ENCODE assay signal across 8 mouse cellular contexts in the genomic region with DNA sequence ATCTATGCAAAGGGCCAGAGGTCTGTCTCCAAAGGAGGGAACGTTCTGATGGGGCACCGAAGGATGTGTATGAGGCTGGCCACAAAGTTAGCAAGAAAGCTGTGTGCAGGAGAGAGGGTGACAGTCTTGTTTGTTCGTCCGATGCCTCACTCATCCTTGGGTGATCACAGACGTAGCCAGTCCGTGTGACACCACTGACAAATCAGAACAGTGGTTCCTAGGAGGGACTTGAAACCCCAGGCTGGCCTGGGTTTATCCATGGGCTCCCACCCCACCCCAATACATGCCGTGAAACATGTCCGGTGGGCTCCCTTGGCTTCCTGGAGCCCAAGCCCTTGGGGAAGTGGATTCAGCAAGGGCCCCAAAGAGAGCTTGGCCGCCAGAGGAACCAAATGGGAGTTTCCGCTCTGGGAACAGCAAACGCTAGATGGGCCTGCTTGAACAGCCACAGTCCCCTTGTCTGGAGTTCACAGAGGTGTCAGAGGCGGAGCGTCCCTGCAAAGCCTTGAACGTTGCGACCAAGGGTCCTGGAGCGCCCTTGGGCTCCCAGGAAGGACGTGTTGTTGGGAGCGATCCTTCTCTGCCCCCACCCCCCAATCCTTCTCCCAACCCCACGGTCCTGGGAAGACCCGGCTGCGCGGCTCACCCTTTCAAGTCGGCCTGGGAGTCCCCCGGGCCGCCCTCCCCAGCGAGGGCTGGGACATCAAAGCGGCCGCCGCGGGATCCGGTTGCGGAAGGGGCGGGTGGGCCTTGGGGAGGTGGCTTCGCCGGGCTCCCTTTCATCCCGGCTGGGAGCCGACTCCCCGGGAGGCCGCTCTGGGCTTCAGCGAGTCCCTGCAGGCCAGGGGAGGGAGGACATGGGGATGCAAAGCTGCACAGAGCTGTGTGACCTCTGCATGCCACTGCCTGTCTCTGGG. TPM values are rescaled to one million over a fixed set of nuclear protein-coding genes. Genes with fewer than 3 reads are reported as not detected.
DNase-seq lines count a peak whose midpoint lies in the region; ATAC-seq lines count a peak whose summit lies in the region.

No protein-coding gene starts in this region.

- DNase-seq in right cerebral cortex, postnatal 4 days = peak; percentile 39
- no peak for DNase-seq in right cerebral cortex, postnatal 36 days (ENCODE audit: low spot score in 2 of 2)
- DNase-seq in hindbrain, embryonic 14.5 days (ENCODE audit: low spot score) = no peak
- DNase-seq in liver, embryonic 13.5 days = no peak
- DNase-seq in neural tube, embryonic 10.5 days (ENCODE audit: extremely low spot score, low spot score) = peak; percentile 80
- no peak for DNase-seq in MN1 (ENCODE audit: low spot score)
- no peak for DNase-seq in cerebellum, adult 8-10 months

- no peaks in the 10 kb centered on the region for H3K9me3 ChIP-seq in forebrain, embryonic 13.5 days (replicated peaks)
- no peaks in the 10 kb centered on the region for H3K9me3 ChIP-seq in hindbrain, embryonic 14.5 days (ENCODE audit: control insufficient read depth, low read length)
- H3K9me3 ChIP-seq in liver, embryonic 13.5 days (replicated peaks) = no peaks in the 10 kb centered on the region

- WGBS in forebrain, embryonic 13.5 days = 14% methylated on average over 40 of the region's 40 CpGs
- WGBS in hindbrain, embryonic 14.5 days = 14% methylated on average over 40 of the region's 40 CpGs
- WGBS in liver, embryonic 13.5 days (ENCODE audit: insufficient replicate concordance) = 5% methylated on average over 39 of the region's 40 CpGs

- peaks cover 42% of the 10 kb centered on the region for H3K4me1 ChIP-seq in forebrain, embryonic 13.5 days
- H3K4me1 ChIP-seq in hindbrain, embryonic 14.5 days (replicated peaks; ENCODE audit: control insufficient read depth, insufficient read depth, low read length) = peaks cover 28% of the 10 kb centered on the region
- H3K4me1 ChIP-seq in liver, embryonic 13.5 days (replicated peaks) = peaks cover 30% of the 10 kb centered on the region

- H3K4me3 ChIP-seq in forebrain, embryonic 13.5 days = peak overlapping the region; percentile 14
- H3K4me3 ChIP-seq in hindbrain, embryonic 14.5 days (replicated peaks; ENCODE audit: low read length) = no peak overlapping the region
- peak overlapping the region; percentile 42 for H3K4me3 ChIP-seq in liver, embryonic 13.5 days (replicated peaks)

- H3K27me3 ChIP-seq in forebrain, embryonic 13.5 days = no peaks in the 10 kb centered on the region
- H3K27me3 ChIP-seq in hindbrain, embryonic 14.5 days (ENCODE audit: control insufficient read depth, insufficient read depth, low read length) = no peaks in the 10 kb centered on the region
- H3K27me3 ChIP-seq in liver, embryonic 13.5 days = peaks cover 32% of the 10 kb centered on the region

- peak; percentile 30 for ATAC-seq in forebrain, embryonic 13.5 days
- ATAC-seq in hindbrain, embryonic 14.5 days (ENCODE audit: low FRiP score) = 0 out of 2 replicates have a peak, but pooled peaks have one; percentile 15
- ATAC-seq in liver, embryonic 13.5 days (ENCODE audit: low read depth) = peak; percentile 63

- no peaks in the 10 kb centered on the region for H3K36me3 ChIP-seq in forebrain, embryonic 13.5 days (ENCODE audit: poor library complexity, severe bottlenecking)
- H3K36me3 ChIP-seq in hindbrain, embryonic 14.5 days (replicated peaks; ENCODE audit: control insufficient read depth, insufficient read depth) = no peaks in the 10 kb centered on the region
- H3K36me3 ChIP-seq in liver, embryonic 13.5 days = no peaks in the 10 kb centered on the region

- peak overlapping the region; percentile 50 for H3K4me2 ChIP-seq in forebrain, embryonic 13.5 days
- H3K4me2 ChIP-seq in hindbrain, embryonic 14.5 days (replicated peaks) = peak overlapping the region; percentile 46
- peak overlapping the region; percentile 60 for H3K4me2 ChIP-seq in liver, embryonic 13.5 days

- H3K27ac ChIP-seq in forebrain, embryonic 13.5 days = peak overlapping the region; percentile 45
- peak overlapping the region; percentile 55 for H3K27ac ChIP-seq in hindbrain, embryonic 14.5 days
- H3K27ac ChIP-seq in liver, embryonic 13.5 days = peak overlapping the region; percentile 72

- H3K9ac ChIP-seq in forebrain, embryonic 13.5 days = peak overlapping the region; percentile 52
- H3K9ac ChIP-seq in hindbrain, embryonic 14.5 days = peak overlapping the region; percentile 42
- H3K9ac ChIP-seq in liver, embryonic 13.5 days = peak overlapping the region; percentile 57

RNA-seq across cellular contexts. Expression of gene 1700001O22Rik, which starts 19.1 kb away (rescaled TPM):
- polyA plus RNA-seq in forebrain, embryonic 13.5 days (2015; fragmentation: Nextera tagmentation; extraction: Ambion mirVana) = 3.8 and 4.5 TPM in 2 replicates
- 0.87 and 2.1 TPM in 2 replicates for polyA plus RNA-seq in hindbrain, embryonic 14.5 days (2014; fragmentation: Nextera tagmentation; extraction: Ambion mirVana)
- polyA plus RNA-seq in liver, embryonic 13.5 days (2015; fragmentation: Nextera tagmentation; extraction: Ambion mirVana) = 0.10 and 0.17 TPM in 2 replicates

RNA-seq across cellular contexts. Expression of gene Ntmt1, which starts 23.3 kb away (rescaled TPM):
- polyA plus RNA-seq in forebrain, embryonic 13.5 days (2015; fragmentation: Nextera tagmentation; extraction: Ambion mirVana) = 120 and 127 TPM in 2 replicates
- polyA plus RNA-seq in hindbrain, embryonic 14.5 days (2014; fragmentation: Nextera tagmentation; extraction: Ambion mirVana) = 102 and 103 TPM in 2 replicates
- polyA plus RNA-seq in liver, embryonic 13.5 days (2015; fragmentation: Nextera tagmentation; extraction: Ambion mirVana) = 35.5 and 36.3 TPM in 2 replicates

RNA-seq across cellular contexts. Expression of gene Asb6, which starts 45.8 kb away (rescaled TPM):
- 39.4 and 43.4 TPM in 2 replicates for polyA plus RNA-seq in forebrain, embryonic 13.5 days (2015; fragmentation: Nextera tagmentation; extraction: Ambion mirVana)
- polyA plus RNA-seq in hindbrain, embryonic 14.5 days (2014; fragmentation: Nextera tagmentation; extraction: Ambion mirVana) = 37.6 and 39.3 TPM in 2 replicates
- polyA plus RNA-seq in liver, embryonic 13.5 days (2015; fragmentation: Nextera tagmentation; extraction: Ambion mirVana) = 34.6 and 36.6 TPM in 2 replicates

RNA-seq across cellular contexts. Expression of gene Prrx2, which starts 50.4 kb away (rescaled TPM):
- 1.8 and 3.0 TPM in 2 replicates for polyA plus RNA-seq in forebrain, embryonic 13.5 days (2015; fragmentation: Nextera tagmentation; extraction: Ambion mirVana)
- polyA plus RNA-seq in hindbrain, embryonic 14.5 days (2014; fragmentation: Nextera tagmentation; extraction: Ambion mirVana) = 3.7 and 3.9 TPM in 2 replicates
- 0.53 and 0.57 TPM in 2 replicates for polyA plus RNA-seq in liver, embryonic 13.5 days (2015; fragmentation: Nextera tagmentation; extraction: Ambion mirVana)

Comparison
In these comparisons a context has a peak if more than half of its experiments do, and no peak if none do; other contexts are left out.
1. DNase-seq: peak in right cerebral cortex, postnatal 4 days (single experiment) and neural tube, embryonic 10.5 days (single experiment); none in right cerebral cortex, postnatal 36 days (0 of 2), hindbrain, embryonic 14.5 days (single experiment), liver, embryonic 13.5 days (single experiment), MN1 (single experiment) and cerebellum, adult 8-10 months (single experiment).
2. Peak in every context shown above with its lines, with median percentiles within 50 percentile points of each other: ATAC-seq, H3K27ac ChIP-seq, H3K4me2 ChIP-seq and H3K9ac ChIP-seq.